Mouse (Mus musculus) bone marrow, adult 2 months (tissue): ENCODE results near the gene Mis18bp1.

Experiments used
- CTCF ChIP-seq: fragments of 200-500 bp; IDR thresholded peaks from 2 replicates; pipeline ENCODE4 v1.5.1; 2011; ENCODE audit warnings: low read length, control low read depth; ENCODE audit not compliant: control insufficient read depth, insufficient read depth
- POLR2A ChIP-seq: fragments of 200-500 bp; IDR thresholded peaks from 2 replicates; pipeline ENCODE4 v1.6.1; 2011; ENCODE audit warnings: low read depth, mild to moderate bottlenecking, control low read depth, low read length, borderline replicate concordance; ENCODE audit not compliant: control insufficient read depth

- TF ChIP-seq CTCF (no peak), POLR2A (no peak)
Measured at GRCm38 (mm10) chr12:65119451-65119850, 53.0 kb downstream of the Mis18bp1 start.
